Mouse (Mus musculus): ENCODE data around the gene Spata1.
"Not testable (repeated sequence)": the region's sequence is repeated elsewhere in the genome, so short reads cannot be mapped to it uniquely, and the experiment has no call there.

Spata1 gene

DNA sequence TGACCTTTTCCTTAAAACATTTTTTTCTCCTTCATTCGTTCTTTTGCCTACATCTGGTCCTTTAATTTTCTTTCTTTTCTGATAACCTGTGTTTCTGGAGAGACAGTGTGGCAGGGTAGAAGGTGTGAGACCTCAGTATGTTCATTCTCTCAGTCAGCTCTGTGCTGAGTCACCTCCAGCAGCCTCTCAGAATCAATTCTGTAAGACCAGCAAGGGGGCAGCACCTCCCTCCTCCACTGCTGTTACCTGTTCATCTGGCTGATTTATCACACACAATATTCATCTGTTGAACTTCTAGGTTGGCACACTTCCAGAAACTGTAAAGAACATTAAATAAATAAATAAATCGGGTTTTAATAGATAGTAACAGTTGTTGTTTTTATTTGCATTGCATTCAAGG is 36.6 kb downstream of the Spata1 start:
- in situ Hi-C loops (cut with MboI, MseI), result no loop called here

DNA sequence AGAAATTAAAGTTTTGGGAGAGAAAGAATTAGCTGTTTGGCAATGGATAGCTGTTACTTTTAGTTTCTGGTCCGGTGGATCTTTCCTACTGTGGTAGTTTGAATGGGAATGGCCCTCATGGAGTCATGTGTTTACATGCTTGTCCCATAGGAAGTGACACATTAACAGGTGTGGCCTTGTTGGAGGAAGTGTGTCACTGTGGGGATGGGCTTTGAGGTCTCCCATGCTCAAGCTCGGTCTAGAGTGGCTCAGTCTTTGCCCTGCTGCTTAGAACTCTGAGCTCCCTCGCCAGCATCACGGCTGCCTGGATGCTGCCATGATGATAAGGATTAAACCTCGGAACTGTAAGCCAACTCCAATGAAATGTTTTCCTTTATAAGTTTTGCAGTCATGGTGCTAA is 48.2 kb downstream of the Spata1 start:
- in situ Hi-C loops (cut with MboI, MseI), result no loop called here

DNA sequence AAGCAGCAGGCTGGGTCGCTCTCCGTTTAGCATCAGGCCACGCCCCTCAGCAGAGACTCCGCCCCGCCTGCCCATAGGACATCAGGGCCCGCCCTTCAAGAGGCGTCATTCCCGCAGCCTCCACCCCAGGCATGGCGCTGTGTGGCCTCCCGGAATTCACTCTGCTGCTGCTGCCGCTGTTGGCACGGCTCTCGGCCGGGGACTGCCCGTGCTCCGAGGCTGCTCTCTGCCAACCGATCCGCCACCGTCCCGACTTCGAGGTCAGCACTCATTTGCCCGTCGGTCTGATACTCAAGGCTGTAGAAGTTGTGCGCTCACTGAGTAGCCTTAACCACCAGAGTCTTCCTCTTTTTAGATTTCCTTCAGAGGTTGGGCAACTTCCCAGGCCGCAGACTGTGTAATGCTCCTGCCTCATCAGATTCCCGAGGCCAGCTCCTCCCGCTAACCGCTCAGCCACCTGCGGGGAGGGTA is 49.1 kb downstream of the Spata1 start:
- in situ Hi-C loops (cut with MboI, MseI), result no loop called here

DNA sequence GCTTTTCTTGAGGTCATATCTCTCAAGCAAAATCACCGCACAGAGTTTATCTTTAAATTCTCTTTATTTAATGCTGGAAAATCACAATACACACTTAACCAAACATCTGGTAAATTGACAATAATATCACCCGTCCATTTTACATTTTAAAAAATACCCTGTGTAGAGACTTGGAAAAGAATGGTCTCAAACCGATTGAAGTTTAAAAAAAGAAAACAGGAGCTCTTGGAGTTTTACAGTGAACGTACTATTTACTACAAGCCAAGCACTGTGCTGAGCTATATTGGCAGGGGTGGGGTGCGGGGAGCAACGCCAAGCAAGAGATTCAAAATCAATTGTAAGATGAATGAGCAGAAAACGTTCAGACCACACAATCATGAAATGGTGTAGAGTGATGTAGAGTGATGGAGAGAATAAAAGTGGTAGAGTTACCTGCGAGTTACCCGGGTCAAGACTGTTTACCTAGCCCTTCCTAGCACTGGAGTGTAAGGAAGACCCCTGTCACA is 49.8 kb downstream of the Spata1 start, which contains the start of gene Ctbs:
Ctbs (plus strand) TSS at position 51 of the 506 bp plus-strand sequence.
- in situ Hi-C loops (cut with MboI, MseI), result no loop called here

DNA sequence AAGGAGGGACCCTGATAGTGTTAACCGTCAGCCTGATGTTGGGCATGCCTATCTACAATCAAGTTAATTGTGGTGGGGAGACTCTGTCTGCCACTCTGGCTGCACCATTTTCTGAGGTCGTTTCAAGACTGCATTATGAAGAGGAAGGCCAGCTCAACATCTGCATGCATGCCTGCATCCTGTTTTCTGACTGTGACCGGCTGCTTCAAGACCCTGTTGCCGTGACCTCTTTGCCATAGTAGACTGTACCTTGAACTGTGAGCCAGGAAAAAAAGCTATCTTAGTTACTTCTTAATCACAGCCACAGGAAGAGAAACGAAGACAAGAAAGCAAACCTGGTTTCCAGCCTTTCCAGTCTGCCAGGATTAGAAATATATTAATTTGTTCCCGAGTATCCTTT is 50.6 kb downstream of the Spata1 start:
- in situ Hi-C loops (cut with MboI, MseI), result no loop called here

DNA sequence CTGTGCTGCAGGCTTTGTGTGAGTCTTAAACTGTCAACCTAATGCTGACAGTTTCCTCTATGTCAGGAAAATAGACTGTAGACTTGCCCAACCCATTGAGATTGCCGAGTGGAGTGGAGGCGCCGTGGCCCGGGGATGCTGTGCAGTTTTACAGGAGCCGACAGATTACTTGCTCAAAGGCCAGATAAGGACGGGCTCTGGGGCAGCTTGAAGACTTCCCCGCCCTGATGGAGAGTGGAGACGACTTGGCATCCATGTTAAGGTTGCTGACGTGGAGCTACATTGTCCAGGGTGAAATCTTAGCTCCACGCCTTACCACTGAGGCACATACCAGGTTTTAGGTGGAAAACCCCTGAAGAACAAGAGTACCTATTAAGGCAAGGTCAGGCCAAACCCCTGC is 51.2 kb downstream of the Spata1 start:
- in situ Hi-C loops (cut with MboI, MseI), result no loop called here

DNA sequence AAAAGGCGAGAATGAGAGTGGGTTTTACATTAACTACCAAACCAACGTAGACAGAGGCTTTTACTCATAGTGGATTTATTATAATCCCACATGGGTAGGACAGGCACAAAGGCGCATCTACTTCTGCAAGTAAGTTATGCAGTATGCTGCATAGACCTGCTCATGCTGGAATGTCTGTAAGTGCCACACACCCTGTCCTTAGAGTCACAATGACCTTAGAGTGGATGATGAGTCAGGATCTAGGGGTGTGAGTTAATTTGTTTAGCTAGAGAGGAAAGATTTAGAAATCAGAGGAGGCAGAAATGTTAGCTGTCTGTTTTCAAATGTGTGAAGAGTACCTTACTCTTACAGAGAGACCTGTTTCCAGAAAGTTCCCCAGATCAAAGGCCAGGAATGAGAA is 52.0 kb downstream of the Spata1 start:
- in situ Hi-C loops (cut with MboI, MseI), result no loop called here

DNA sequence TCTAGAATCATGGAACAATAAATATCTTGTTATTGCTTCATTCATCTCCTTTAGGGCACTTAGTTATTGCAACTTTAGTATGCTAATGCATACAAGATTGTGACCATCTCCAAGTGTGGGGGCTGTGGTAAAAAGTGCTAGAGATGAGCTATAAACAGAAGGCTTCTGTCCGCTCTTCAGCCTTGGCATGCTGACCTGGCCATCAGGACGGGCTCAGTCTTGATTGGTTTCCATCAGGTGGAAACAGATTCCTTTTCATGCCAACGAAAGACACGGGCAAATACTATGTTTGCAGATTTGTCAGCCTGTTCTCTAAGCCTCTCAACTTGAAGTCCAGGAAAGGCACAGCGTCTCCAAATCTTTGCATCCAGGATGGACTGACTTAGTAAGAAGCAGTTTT is 52.4 kb downstream of the Spata1 start:
- in situ Hi-C loops (cut with MboI, MseI), result no loop called here

DNA sequence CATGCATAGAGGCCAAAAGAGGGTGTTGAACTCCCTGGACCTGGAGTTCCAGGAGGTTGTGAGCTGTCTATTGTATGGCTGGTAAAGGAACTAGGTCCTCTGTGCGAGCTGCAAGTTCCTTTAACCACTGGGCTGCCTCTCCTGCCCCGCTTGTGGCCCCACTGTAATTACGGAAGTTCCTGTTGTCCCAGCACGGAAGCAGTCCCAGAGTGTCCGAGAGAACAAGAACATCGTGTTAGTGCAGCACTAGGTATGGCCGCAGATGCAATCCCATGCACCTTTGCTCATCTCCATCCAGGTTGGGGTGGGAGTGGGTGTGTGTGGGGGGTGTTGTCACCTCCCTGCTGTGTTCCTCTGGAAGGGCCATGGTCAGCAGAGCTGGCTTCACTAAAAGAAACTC is 54.7 kb downstream of the Spata1 start:
- in situ Hi-C loops (cut with MboI, MseI), result no loop called here

DNA sequence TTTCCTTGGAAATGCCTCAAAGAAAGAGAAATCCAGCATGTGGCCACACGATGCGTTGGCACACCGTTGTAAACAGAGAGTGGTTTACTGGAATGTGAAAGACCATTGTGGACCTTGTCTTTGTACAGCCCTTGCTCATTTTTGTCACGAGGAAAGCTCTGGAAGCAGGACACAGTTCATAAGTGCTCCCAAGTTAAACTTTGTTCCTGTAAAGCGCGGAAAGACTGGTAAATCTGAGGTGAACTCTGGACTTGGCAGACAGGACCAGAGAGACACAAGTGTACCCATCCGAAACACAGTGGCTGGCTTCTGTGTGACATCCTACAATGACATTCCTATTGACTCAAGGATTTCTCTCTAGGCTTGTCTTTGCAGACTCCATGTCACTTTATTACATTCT is 56.2 kb downstream of the Spata1 start:
- in situ Hi-C loops (cut with MboI, MseI), result no loop called here

DNA sequence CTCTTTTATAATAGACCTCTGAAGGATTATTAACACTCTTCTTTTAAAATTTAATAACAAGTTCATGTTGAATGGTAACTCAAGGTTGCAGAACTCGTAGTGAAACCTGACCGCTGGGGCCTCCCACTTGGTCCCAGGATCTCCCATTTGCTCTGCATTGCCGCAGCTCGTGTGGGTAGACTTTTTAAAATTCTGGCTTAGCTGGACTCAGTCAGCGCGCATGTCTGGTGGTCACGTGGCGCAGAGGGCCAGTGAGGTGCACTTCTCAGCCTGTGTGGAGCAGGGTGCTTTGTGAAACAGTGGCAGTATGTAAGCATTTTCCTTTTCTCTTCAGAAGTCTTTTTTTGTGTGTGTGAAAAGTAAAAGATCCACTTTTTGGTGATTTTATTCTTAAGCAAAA is 56.6 kb downstream of the Spata1 start:
- in situ Hi-C loops (cut with MboI, MseI), result no loop called here

DNA sequence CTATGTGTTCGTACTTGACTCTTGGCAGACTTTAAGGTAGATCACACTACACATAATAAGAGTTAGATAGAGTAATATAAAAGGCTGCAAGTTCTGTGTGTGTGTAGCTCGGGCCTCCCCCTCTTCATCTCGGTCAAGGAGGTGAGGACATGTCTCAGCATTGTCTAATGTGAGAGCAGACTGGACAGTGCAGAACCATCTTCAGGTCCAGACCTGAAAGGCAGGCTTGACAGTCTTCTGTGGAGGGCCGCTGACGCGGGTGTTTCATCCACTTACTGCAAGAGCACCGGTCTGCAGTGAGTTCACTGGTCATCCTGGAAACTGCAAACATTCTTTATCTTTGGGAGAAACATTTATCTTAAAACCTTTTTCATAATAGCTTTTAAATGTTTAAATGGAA is 57.1 kb downstream of the Spata1 start:
- in situ Hi-C loops (cut with MboI, MseI), result no loop called here

DNA sequence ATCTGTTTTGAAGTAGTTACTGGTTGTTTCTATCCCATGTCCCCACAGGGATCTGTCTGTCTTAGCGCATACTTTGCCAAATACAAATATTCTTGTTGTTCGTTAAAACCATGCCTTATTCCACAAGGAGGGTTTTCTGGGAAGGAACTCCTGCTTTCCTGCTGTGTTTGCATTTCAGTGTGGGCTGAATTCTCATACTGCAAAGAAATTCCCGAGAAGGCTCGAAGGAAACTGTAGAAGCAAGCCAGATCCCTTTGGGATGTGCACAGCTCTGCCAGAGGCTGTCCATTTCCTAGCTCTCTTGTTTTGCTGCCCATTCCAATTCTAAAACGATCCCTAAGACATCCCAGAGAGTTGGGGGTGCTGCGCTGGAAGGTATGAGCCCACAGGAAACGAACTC is 59.1 kb downstream of the Spata1 start:
- in situ Hi-C loops (cut with MboI, MseI), result no loop called here

DNA sequence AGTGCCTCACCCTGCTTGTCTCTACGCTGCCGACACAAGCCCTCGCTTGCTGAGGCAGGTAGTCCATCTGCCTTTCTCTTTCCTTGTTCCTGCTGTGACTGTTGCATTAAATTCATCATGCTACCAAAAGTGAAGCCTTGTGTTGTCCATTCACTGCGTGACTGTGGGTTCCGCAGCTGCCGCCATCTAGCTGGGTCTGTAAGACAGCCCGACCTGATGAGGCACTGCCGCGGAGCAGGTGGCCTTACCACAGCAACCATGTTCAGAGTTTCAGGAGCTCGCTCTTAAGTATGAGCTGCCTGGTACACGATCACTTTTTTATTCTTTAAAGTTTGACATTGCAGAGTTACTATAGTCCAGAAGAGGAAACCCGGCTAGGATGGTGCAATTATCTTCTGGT is 59.5 kb downstream of the Spata1 start:
- in situ Hi-C loops (cut with MboI, MseI), result no loop called here

DNA sequence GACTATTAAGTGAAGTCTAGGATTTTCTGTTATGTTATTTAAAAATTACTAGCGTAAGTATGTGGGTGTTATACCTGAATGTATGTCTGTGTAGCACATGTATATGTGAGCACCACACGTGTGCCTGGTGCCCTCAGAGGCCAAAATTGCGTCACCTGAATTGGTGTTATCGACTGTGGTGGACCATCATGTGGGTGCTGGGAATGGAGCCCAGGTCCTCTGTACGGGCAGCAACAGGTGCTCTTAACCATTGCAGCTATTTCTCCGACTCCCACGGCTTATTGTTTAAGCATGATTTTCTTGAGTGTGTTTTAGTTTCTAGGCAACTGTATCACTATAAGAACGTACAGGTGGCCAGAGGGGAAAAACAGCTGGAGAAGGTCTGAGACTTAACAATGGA is 63.4 kb downstream of the Spata1 start:
- in situ Hi-C loops (cut with MboI, MseI), result no loop called here

DNA sequence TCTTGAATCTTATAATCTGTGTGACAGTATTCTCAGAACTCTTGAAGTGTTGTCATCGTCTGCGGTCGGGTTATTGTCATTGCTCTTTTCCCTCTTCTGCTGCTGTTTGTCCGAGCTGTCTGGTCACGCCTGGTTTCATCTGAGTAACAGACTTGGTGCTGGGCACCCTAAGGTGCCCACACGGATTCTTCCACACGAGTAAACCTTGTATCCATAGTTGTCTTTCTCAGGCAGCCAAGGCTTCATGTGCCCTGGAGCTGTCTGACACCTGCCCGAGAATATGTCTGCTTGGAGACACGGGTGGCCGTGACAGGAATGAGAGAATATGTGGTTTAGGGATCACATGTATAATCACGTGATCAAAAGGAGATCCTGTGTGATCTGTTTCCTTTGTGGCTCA is 64.0 kb downstream of the Spata1 start:
- in situ Hi-C loops (cut with MboI, MseI), result no loop called here

DNA sequence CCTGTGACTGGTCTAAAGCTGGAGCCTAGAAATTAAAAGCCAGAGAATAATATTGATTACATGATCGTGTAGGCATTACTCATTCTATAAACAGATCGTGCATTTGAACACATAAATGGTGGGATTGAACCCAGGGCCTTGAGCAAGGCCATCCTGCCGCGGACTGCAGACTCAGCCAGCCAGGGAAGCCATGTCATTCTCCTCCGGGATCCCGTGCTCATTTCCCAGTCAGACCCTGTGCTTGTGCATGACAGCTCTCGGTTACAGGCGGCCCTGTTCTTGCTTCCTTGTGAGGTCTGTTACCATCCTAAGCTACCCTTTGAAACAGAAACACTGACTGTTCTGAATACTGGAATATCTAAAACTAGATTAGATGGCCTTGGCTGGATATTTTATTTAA is 64.9 kb downstream of the Spata1 start:
- in situ Hi-C loops (cut with MboI, MseI), result no loop called here

DNA sequence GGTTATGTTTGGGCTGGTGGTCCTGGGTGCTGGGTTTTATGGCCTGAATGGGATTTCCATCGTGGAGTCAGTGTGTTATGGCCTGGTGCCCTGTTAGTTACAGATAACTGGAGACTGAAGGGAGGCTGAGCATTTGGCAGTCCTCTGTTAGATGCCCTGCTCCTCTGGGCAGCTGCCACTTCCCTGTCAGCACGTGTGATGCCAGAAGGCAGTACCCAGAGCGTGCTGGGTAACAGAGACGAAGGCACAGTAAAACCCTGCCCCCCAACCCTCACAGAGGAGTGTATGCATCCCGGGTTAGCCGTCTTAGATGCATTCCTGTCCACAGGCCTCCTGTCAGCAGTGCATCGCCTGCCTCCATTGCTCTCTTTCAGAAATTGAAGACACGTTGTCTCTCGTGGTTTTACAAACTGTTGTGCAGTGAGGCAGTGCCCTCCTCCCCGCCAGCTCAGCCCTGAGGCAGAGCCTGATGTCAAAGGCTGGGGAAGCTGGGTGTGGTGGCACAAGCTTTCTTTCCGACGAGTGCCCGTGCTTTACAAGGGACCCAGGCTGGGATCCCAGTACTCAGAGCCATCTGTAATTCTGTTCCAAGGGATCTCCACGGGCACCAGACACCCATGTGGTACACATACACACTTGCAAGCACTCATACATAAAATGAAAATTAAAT is 65.7 kb downstream of the Spata1 start:
- in situ Hi-C loops (cut with MboI, MseI), result no loop called here

DNA sequence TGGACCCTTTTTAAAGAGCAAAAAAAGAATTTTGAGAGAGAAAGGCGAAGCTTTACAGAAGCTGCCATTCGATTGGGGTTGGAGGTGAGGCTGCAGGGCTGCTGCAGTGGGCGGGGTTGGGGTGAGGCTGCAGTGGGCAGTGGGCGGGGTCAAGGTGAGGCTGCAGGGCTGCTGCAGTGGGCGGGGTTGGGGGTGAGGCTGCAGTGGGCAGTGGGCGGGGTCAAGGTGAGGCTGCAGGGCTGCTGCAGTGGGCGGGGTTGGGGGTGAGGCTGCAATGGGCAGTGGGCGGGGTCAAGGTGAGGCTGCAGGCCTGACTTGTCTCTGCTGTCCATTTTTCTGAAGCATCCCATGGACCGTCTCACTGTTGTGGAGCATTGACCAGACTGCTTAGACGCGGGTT is 66.5 kb downstream of the Spata1 start:
- in situ Hi-C loops (cut with MboI, MseI), result not testable (repeated sequence)

DNA sequence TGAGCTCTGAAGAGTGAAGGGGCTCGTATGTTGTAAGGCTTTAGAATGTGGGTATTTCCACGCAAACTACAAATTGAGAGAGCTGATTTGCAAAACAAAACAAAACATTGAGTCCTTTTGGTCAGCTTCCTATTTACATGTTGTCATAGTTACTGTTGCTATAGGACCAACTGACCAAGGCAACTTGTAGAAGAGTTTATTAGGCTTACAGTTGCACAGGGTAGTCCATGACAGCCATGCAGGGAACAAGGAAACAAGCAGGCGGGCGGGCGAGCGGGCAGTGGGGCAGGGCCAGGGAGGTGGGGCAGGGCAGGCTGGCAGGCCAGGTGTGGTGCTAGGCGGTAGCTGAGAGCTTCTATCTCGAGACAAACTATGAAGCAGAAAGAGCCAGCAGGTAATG is 73.1 kb downstream of the Spata1 start:
- in situ Hi-C loops (cut with MboI, MseI), result no loop called here

DNA sequence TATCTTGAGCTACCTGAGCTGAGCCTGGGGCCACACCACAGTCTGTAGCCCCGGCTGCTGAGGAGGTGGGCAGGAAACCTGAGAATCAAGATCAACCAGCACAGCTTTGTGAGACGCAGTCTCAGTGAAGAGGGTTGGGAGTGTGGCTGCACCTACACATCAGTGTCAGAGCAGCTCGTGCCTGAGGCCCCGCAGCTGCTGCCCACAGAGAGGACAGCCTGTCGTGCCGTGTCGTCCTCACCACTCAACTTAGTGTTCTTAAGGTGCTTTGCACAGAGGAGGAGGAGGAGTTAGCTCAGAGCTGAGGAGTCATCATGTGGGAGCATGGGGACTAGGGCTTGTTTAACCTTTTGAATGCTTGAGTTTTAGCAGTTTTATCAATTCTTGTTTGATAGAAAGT is 73.7 kb downstream of the Spata1 start:
- in situ Hi-C loops (cut with MboI, MseI), result no loop called here

DNA sequence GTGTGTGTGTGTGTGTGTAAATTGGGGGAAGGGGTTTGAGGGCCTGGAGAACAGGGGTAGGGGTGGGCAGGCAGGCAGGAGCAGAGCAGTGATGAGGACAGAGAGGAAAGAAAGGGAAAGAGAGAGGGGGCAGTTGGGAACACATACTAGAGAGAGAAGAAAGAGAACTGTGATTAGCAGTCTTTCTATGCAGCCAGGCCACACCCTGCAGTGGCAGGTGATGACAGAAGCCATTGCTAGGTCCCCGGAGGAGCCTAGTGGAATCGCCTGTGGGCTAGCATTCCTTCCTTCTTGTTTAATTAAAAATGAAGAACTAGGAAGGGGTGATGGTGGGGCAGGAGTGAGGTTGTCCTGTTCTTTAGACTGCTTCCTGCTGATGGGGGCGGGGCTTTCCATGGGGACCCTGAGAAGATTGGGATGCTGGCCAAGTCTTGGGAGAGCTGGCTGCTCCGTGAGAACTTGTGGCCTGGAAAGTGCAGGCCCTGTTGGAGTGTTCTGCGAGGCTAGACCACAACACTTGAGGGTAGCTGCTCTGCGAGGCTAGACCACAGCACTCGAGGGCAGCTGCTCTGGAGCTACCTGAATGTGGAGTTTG is 75.2 kb downstream of the Spata1 start:
- in situ Hi-C loops (cut with MboI, MseI), result no loop called here

DNA sequence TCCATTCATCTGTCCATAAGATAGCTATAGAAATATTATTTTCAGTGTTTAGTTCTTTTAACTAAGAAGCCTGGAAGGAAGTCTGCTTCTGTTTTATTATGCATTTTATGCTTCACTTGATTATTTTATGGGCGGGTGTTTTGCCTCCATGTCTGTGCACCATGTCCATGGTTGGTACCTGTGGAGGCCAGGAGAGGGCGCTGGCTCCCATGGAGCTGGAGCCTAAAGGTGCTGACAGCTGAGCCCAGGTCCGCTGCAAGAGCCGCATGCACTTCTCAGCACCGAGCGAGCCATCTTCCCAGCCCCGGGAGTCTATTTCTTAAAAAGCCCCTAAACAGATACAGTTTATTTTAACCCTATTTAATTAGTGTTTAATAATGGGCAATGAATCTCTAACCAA is 75.8 kb downstream of the Spata1 start:
- in situ Hi-C loops (cut with MboI, MseI), result no loop called here

DNA sequence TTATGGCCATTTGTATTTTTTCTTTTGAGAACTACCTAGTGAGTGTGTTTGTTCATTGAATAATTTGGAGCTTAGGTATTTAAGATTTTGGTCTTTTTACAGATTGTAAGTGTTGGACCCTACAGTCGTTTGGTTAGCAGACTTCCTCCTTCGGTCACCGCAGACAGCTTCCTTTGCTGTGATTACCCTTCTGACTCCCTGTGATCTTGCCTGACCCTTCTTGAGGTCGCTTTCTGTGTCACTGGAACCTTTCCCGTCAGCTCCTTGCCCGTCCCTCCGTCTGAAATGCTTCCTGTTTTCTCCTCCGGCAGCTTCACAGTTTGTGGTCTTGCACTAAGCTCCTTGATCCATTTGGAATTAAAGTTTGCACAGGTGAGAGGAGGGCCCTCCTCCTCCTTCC is 77.8 kb downstream of the Spata1 start:
- in situ Hi-C loops (cut with MboI, MseI), result no loop called here

Data from regulatory T cell (primary cell).